Mouse (Mus musculus) hindbrain, embryonic 14.5 days (tissue): ENCODE measurements around the gene Frmd4a. TPM values are rescaled to one million over a fixed set of nuclear protein-coding genes. Genes with fewer than 3 reads are reported as not detected.

Experiments used
- ATAC-seq: fragments of 200-750 bp; cut with Nextera tagmentation; 2 replicates; pipeline ENCODE4 v1.8.0; 2017; ENCODE audit warnings: moderate number of reproducible peaks, mild to moderate bottlenecking, moderate TSS enrichment, moderate library complexity; ENCODE audit not compliant: low FRiP score
- DNase-seq: peaks from one replicate; pipeline ENCODE4 v3.0.0-alpha.2; 2015; ENCODE audit warnings: low spot score
- H3K27ac ChIP-seq: fragments of 300-500 bp; sonication (generic); 2 replicates; pipeline ENCODE4 v1.5.1; 2014; ENCODE audit warnings: mild to moderate bottlenecking, moderate library complexity
- H3K27me3 ChIP-seq: fragments of 300-500 bp; sonication (generic); 2 replicates; pipeline ENCODE4 v1.6.1; 2014; ENCODE audit warnings: mild to moderate bottlenecking, low read length, mixed read lengths; ENCODE audit not compliant: control insufficient read depth, insufficient read depth
- H3K36me3 ChIP-seq: fragments of 300-500 bp; sonication (generic); replicated peaks from 2 replicates; pipeline ENCODE4 v1.6.1; 2014; ENCODE audit not compliant: control insufficient read depth, insufficient read depth
- H3K4me1 ChIP-seq: fragments of 300-500 bp; sonication (generic); replicated peaks from 2 replicates; pipeline ENCODE4 v1.6.1; 2014; ENCODE audit warnings: antibody characterized with exemption, low read length, mixed read lengths; ENCODE audit not compliant: control insufficient read depth, insufficient read depth
- H3K4me2 ChIP-seq: fragments of 300-500 bp; sonication (generic); replicated peaks from 2 replicates; pipeline ENCODE4 v1.6.1; 2014; ENCODE audit warnings: mild to moderate bottlenecking, moderate library complexity
- H3K4me3 ChIP-seq: fragments of 300-500 bp; sonication (generic); replicated peaks from 2 replicates; pipeline ENCODE4 v1.5.1; 2014; ENCODE audit warnings: mild to moderate bottlenecking, low read length
- H3K9ac ChIP-seq: fragments of 300-500 bp; sonication (generic); 2 replicates; pipeline ENCODE4 v1.6.1; 2014
- H3K9me3 ChIP-seq: fragments of 300-500 bp; sonication (generic); 2 replicates; pipeline ENCODE4 v1.6.1; 2016; ENCODE audit warnings: low read length; ENCODE audit not compliant: control insufficient read depth
- WGBS: fragments of 180-500 bp; shearing (Covaris S2); extraction: QIAGEN DNeasy Blood & Tissue Kit; methylation state at CpG from one replicate; pipeline ENCODE4 v1.1.7; 2014; 5-methylcytosine and 5-hydroxymethylcytosine counted together
- polyA plus RNA-seq: library from polyadenylated mRNA; unstranded; fragments of >200 nt; fragmentation: Nextera tagmentation; extraction: Ambion mirVana; gene quantifications from 2 replicates; pipeline ENCODE4 v1.2.1, GENCODE M21; 2014

Frmd4a gene
- polyA plus RNA-seq, 1 experiment from 2014 or later: 56.9 TPM

DNA sequence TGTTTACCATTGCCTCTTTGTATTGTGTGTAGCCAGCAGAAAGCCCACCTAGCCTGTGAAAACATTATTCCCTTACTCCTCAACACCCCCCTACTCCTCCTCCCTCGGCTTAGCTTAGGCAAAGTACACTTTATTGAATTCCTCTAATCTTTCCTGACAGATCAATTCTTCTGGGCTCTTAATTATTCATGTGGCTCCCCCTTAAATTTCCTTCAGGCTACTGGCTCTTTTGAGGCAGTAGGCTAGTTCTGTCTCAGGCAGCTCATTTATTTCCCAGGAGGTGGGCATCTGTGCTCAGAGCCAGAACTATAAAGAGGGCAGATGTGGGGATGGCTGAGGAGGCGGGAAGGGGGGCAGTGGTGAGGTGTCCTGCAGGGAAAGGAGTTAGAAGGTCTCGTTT, 24.5 kb downstream of the Frmd4a start:
- DNase-seq (peak; percentile 40), ATAC-seq (peak; percentile 66)
- Histone ChIP-seq H3K27me3 (no peaks in the 10 kb centered on the region), H3K27ac (no peak overlapping the region), H3K4me2 (no peak overlapping the region), H3K9ac (no peak overlapping the region), H3K9me3 (no peaks in the 10 kb centered on the region), H3K36me3 (no peaks in the 10 kb centered on the region), H3K4me3 (no peak overlapping the region), H3K4me1 (no peaks in the 10 kb centered on the region)
- WGBS: 13% methylated on average over 3 of the region's 3 CpGs

DNA sequence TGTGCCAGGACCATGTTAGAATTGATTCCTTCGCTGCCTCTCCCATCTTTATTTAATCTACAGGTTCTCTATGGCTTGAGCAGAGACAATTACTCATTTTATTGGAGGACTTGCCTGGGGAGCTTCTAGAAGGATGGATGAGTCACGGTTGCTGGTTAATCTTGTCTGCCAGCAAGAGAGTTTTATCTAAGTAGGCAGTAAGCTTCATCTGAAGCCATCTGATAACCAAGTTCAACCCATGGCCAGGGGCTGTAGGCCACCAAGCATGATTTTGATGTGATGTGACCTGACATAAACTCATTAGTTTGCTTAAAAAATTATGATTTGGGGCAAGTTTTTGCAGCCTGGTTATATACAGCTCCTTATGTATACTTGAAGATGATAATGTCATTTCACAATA, 38.0 kb downstream of the Frmd4a start:
- no peak for ATAC-seq
- Histone ChIP-seq H3K36me3 (no peaks in the 10 kb centered on the region), H3K9ac (no peak overlapping the region), H3K4me3 (no peak overlapping the region), H3K27me3 (no peaks in the 10 kb centered on the region), H3K4me1 (no peaks in the 10 kb centered on the region), H3K27ac (no peak overlapping the region), H3K4me2 (no peak overlapping the region), H3K9me3 (no peaks in the 10 kb centered on the region)
- 80% methylated on average over 2 of the region's 2 CpGs for WGBS
- DNase-seq: no peak

DNA sequence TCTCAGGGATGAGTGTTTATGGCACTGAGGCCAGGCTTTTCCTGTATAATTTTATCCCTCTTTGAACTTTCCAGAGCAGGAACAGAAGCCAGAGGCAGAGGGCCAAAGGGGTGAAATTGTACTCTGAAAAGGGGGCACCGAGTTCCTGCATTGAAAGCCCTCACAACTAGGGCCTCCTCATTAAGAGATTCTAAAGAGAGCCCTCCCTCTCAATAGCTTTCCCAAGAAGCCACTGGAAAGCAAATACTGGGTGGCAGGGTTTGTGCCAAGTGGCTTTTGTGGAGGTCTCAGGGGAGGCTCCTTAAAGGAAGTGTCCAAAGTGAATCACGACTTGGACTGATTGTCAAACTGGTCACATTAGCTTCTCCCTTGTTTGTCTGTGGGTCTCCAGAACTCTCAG, 43.2 kb downstream of the Frmd4a start:
- no peak overlapping the region for H3K9ac ChIP-seq
- H3K36me3 ChIP-seq: no peaks in the 10 kb centered on the region
- DNase-seq (peak; percentile 36), ATAC-seq (0 out of 2 replicates have a peak, but pooled peaks have one; percentile 14)
- H3K27me3 ChIP-seq: no peaks in the 10 kb centered on the region
- H3K4me3 ChIP-seq: no peak overlapping the region
- no peak overlapping the region for H3K4me2 ChIP-seq
- 39% methylated on average over 2 of the region's 2 CpGs for WGBS
- no peak overlapping the region for H3K27ac ChIP-seq
- no peaks in the 10 kb centered on the region for H3K4me1 ChIP-seq
- no peaks in the 10 kb centered on the region for H3K9me3 ChIP-seq

DNA sequence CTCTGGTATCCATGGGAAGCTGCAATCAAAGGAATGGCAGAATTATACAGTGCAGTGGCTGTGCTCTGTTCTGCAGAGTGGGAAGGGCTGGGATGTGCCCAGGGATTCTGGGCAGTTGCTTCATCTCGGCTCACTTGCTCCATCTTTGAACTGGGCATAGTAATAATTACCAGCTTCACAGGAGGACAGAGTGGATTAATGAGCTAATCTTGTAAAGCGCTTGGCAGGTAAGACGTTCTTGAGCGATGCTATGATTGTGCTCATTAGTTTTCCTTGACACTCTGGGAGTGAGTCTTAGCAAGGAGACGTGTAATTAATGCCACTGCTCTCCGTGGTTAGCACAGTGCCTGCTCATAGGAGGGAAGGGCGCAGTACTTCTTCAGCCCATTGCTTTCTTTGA, 54.3 kb downstream of the Frmd4a start:
- H3K4me3 ChIP-seq: no peak overlapping the region
- no peak overlapping the region for H3K27ac ChIP-seq
- DNase-seq (peak; percentile 34), ATAC-seq (peak; percentile 81)
- no peaks in the 10 kb centered on the region for H3K9me3 ChIP-seq
- no peaks in the 10 kb centered on the region for H3K36me3 ChIP-seq
- WGBS: 35% methylated on average over 7 of the region's 7 CpGs
- no peak overlapping the region for H3K9ac ChIP-seq
- no peak overlapping the region for H3K4me2 ChIP-seq
- 0 out of 2 replicates have a peak, but pooled peaks cover 4% of the 10 kb centered on the region for H3K4me1 ChIP-seq
- H3K27me3 ChIP-seq: no peaks in the 10 kb centered on the region

DNA sequence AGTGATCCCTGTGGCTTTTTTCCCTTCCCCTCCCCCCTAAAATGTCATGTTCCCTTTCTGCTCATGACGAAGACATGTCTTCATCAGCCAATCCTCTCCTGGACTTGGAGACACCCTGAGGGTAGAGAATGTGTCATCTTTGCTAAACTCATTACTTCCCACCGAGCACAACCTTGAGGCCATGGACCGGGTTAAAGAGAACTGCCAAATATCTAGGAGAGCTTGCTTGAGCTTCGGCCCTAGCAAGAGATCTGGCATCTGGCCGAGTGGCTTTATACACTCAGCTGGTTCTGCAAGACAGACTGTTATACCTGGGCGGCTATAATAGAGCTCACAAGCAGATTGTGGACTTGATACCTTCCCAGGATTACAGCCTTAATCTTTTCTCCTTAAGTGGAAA, 66.4 kb downstream of the Frmd4a start:
- Histone ChIP-seq H3K27ac (no peak overlapping the region), H3K4me2 (no peak overlapping the region), H3K27me3 (no peaks in the 10 kb centered on the region), H3K4me3 (no peak overlapping the region), H3K9ac (no peak overlapping the region), H3K4me1 (no peaks in the 10 kb centered on the region), H3K9me3 (no peaks in the 10 kb centered on the region), H3K36me3 (no peaks in the 10 kb centered on the region)
- no peak for ATAC-seq
- WGBS: 67% methylated on average over 6 of the region's 6 CpGs
- DNase-seq: no peak

DNA sequence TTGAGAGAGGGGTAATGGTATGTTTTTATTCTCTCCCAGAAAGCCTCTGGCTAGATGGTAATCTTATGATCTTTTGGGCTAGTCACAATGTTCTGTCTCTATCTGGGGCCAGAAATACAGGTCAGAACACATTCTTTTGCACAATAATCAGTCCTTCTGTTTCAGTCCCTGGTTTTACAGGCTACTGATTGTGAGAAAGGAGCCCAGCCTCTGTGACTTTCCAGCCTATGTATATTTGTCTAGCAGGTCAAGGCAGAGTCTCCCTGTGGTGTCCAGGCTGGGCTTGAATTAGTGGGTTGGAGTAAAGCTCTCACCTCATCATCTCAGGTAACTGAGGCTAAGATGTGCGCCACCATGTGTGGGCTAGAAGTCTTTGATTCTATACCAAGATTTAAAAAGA, 80.1 kb downstream of the Frmd4a start:
- 100% methylated on average over 1 of the region's 1 CpGs for WGBS
- H3K27me3 ChIP-seq: no peaks in the 10 kb centered on the region
- no peak overlapping the region for H3K9ac ChIP-seq
- no peak for ATAC-seq
- H3K4me3 ChIP-seq: no peak overlapping the region
- peaks cover 16% of the 10 kb centered on the region for H3K4me1 ChIP-seq
- no peak overlapping the region for H3K27ac ChIP-seq
- DNase-seq: no peak
- no peaks in the 10 kb centered on the region for H3K36me3 ChIP-seq
- no peaks in the 10 kb centered on the region for H3K9me3 ChIP-seq
- H3K4me2 ChIP-seq: no peak overlapping the region

DNA sequence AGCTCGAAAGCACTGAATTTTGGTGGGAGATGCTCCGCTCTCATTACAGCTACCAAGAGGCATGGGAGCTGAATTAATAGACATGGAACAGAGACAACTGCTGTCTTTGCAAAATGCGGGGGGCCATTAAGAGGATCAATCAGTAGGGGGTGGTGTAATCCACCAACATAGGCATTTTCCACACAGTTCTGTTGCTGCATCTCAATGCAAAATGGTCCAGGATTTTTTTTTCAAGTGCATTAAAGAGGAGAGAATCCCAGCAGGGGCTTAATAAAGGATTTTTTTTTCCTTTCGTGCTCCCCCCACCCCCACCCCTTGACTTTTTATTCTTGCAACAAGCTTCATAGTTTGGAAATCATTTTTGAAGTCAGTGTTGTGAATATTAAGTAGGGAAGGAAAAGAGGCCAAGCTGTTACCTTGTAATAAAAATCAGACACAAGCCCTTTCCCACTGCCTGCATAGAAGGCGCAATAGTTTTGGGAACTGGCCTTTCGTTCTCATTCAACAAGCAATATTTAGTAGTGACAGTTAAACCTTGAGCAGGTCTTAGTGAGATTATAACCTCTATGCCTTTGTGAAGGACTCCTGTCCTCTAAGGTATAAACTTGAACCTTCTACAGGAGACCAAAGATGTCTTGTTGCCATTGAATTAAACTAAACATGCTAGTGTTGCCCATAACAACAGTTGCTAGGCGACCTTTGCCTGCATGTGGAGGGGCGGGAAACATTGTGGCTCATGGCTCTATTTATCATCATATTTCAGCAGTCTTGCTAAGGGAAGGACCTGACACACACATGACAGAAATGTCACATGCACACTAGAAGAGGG, 81.6 kb downstream of the Frmd4a start:
- 30% methylated on average over 8 of the region's 8 CpGs for WGBS
- no peak overlapping the region for H3K9ac ChIP-seq
- H3K27ac ChIP-seq: peak overlapping the region; percentile 26
- H3K27me3 ChIP-seq: no peaks in the 10 kb centered on the region
- H3K4me2 ChIP-seq: no peak overlapping the region
- no peaks in the 10 kb centered on the region for H3K9me3 ChIP-seq
- ATAC-seq: peak; percentile 78
- H3K4me3 ChIP-seq: no peak overlapping the region
- DNase-seq: peak; percentile 74
- peaks cover 16% of the 10 kb centered on the region for H3K4me1 ChIP-seq
- H3K36me3 ChIP-seq: no peaks in the 10 kb centered on the region

DNA sequence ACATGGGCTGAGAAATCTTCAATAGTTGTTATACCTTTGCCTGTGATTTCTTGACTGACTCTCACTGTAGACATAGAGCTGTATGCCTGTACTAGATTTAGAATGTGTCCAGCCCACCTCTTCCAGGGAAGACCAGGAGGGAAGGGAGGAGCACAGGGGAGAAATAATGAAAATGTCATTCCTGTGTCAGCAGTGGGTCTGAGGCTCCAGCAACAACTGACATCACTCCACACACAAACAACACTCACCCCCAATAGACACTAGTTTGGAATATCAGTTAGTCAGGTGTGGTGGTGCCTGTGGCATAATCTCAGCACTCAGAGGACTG, 82.2 kb downstream of the Frmd4a start:
- no peaks in the 10 kb centered on the region for H3K36me3 ChIP-seq
- no peak overlapping the region for H3K4me3 ChIP-seq
- ATAC-seq (no peak), DNase-seq (no peak)
- no peak overlapping the region for H3K4me2 ChIP-seq
- H3K27me3 ChIP-seq: no peaks in the 10 kb centered on the region
- no peaks in the 10 kb centered on the region for H3K9me3 ChIP-seq
- peaks cover 16% of the 10 kb centered on the region for H3K4me1 ChIP-seq
- no peak overlapping the region for H3K9ac ChIP-seq
- H3K27ac ChIP-seq: peak overlapping the region; percentile 26

DNA sequence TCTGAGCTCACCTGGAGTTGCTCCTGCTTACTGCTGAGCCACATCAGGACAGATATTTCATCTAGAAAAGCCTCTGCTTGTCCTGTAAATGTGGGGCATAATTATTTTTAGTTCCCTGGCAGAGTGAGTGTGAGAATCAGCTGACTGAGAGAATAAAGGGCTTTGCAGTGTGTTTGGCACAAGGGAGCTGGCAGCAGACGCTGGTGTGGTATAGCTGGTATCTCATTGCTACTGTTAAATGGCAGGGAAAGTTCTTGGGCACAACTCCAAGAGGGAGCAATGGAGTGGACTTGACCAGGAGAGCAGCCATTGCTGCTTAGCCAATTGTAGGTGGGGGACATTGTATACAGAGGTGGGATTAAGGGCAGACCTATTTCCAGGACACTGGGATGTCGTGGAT, 83.9 kb downstream of the Frmd4a start:
- no peaks in the 10 kb centered on the region for H3K36me3 ChIP-seq
- ATAC-seq (no peak), DNase-seq (no peak)
- 73% methylated on average over 2 of the region's 2 CpGs for WGBS
- no peak overlapping the region for H3K27ac ChIP-seq
- no peaks in the 10 kb centered on the region for H3K9me3 ChIP-seq
- H3K4me1 ChIP-seq: peaks cover 16% of the 10 kb centered on the region
- no peak overlapping the region for H3K4me3 ChIP-seq
- H3K4me2 ChIP-seq: no peak overlapping the region
- H3K9ac ChIP-seq: no peak overlapping the region
- H3K27me3 ChIP-seq: no peaks in the 10 kb centered on the region
